Mouse (Mus musculus) forebrain, embryonic 14.5 days (tissue): ENCODE results near the gene Slc25a31. TPM values are rescaled to one million over a fixed set of nuclear protein-coding genes. Genes with fewer than 3 reads are reported as not detected.
A peak's percentile ranks its signal among the peaks of the same experiment; 100 is the strongest.

Experiments used
- ATAC-seq: fragments of 200-750 bp; cut with Nextera tagmentation; 2 replicates; pipeline ENCODE4 v1.8.0; 2017; ENCODE audit warnings: mild to moderate bottlenecking, moderate library complexity
- DNase-seq: peaks from one replicate; pipeline ENCODE4 v3.0.0-alpha.2; 2015; ENCODE audit warnings: low spot score
- H3K27ac ChIP-seq: fragments of 300-500 bp; sonication (generic); 2 replicates; pipeline ENCODE4 v1.5.1; 2014; ENCODE audit warnings: low read depth, mild to moderate bottlenecking, control low read depth, low read length, moderate library complexity
- H3K27me3 ChIP-seq: fragments of 300-500 bp; sonication (generic); replicated peaks from 2 replicates; pipeline ENCODE4 v1.6.1; 2014; ENCODE audit warnings: low read length, control low read depth, mixed read lengths; ENCODE audit not compliant: control insufficient read depth, insufficient read depth
- H3K36me3 ChIP-seq: fragments of 300-500 bp; sonication (generic); 2 replicates; pipeline ENCODE4 v1.6.1; 2014; ENCODE audit warnings: low read length, control low read depth; ENCODE audit not compliant: control insufficient read depth, insufficient read depth
- H3K4me1 ChIP-seq: fragments of 300-500 bp; sonication (generic); 2 replicates; pipeline ENCODE4 v1.6.1; 2014; ENCODE audit warnings: antibody characterized with exemption, low read length, control low read depth; ENCODE audit not compliant: control insufficient read depth, insufficient read depth
- H3K4me2 ChIP-seq: fragments of 300-500 bp; sonication (generic); 2 replicates; pipeline ENCODE4 v1.6.1; 2014; ENCODE audit warnings: mild to moderate bottlenecking, control low read depth, low read length
- H3K4me3 ChIP-seq: fragments of 300-500 bp; sonication (generic); 2 replicates; pipeline ENCODE4 v1.5.1; 2014; ENCODE audit warnings: low read depth, low read length, control low read depth
- H3K9ac ChIP-seq: fragments of 300-500 bp; sonication (generic); 2 replicates; pipeline ENCODE4 v1.6.1; 2014; ENCODE audit warnings: mild to moderate bottlenecking, low read length, control low read depth, moderate library complexity
- H3K9me3 ChIP-seq: fragments of 300-500 bp; sonication (generic); replicated peaks from 2 replicates; pipeline ENCODE4 v1.6.1; 2016; ENCODE audit warnings: low read length, control low read depth, mixed read lengths; ENCODE audit not compliant: control insufficient read depth
- WGBS: fragments of 180-500 bp; shearing (Covaris S2); extraction: QIAGEN DNeasy Blood & Tissue Kit; methylation state at CpG from one replicate; pipeline ENCODE4 v1.1.7; 2014; 5-methylcytosine and 5-hydroxymethylcytosine counted together
- polyA plus RNA-seq: library from polyadenylated mRNA; unstranded; fragments of >200 nt; fragmentation: Nextera tagmentation; extraction: Ambion mirVana; gene quantifications from 2 replicates; pipeline ENCODE4 v1.2.1, GENCODE M21; 2014

The Slc25a31 gene
- polyA plus RNA-seq, 1 experiment from 2014 or later: 0.25 TPM

GRCm38 (mm10) chr3:40694438-40694837, 14.2 kb upstream of the Slc25a31 start:
- Histone ChIP-seq H3K9ac (no peak overlapping the region), H3K27ac (no peak overlapping the region), H3K9me3 (no peaks in the 10 kb centered on the region), H3K4me3 (no peak overlapping the region), H3K27me3 (no peaks in the 10 kb centered on the region), H3K4me2 (no peak overlapping the region), H3K36me3 (peaks cover 8% of the 10 kb centered on the region; the same call in 1 of the 2 replicates), H3K4me1 (no peaks in the 10 kb centered on the region)
- 72% methylated on average over 2 of the region's 2 CpGs for WGBS
- ATAC-seq (no peak), DNase-seq (peak; percentile 32)

- peaks cover 12% of the 10 kb centered on the region; the same call in 1 of the 2 replicates for H3K36me3 ChIP-seq
- WGBS: 94% methylated on average over 2 of the region's 2 CpGs
- no peak overlapping the region for H3K27ac ChIP-seq
- no peak for DNase-seq
- H3K27me3 ChIP-seq: no peaks in the 10 kb centered on the region
- no peaks in the 10 kb centered on the region for H3K9me3 ChIP-seq
- H3K4me2 ChIP-seq: no peak overlapping the region
- no peak overlapping the region for H3K9ac ChIP-seq
- no peaks in the 10 kb centered on the region for H3K4me1 ChIP-seq
- no peak for ATAC-seq
- no peak overlapping the region for H3K4me3 ChIP-seq
Measured at GRCm38 (mm10) chr3:40695162-40695561, 13.5 kb upstream of the Slc25a31 start.

GRCm38 (mm10) chr3:40698834-40699233, 9.8 kb upstream of the Slc25a31 start:
- H3K27ac ChIP-seq: no peak overlapping the region
- no peak for DNase-seq
- no peak overlapping the region for H3K4me3 ChIP-seq
- WGBS: 85% methylated on average over 3 of the region's 3 CpGs
- H3K4me1 ChIP-seq: no peaks in the 10 kb centered on the region
- H3K9ac ChIP-seq: no peak overlapping the region
- no peaks in the 10 kb centered on the region for H3K9me3 ChIP-seq
- H3K36me3 ChIP-seq: 0 out of 2 replicates have a peak, but pooled peaks cover 12% of the 10 kb centered on the region
- H3K4me2 ChIP-seq: no peak overlapping the region
- no peak for ATAC-seq
- H3K27me3 ChIP-seq: no peaks in the 10 kb centered on the region

- Histone ChIP-seq H3K9ac (no peak overlapping the region), H3K4me2 (no peak overlapping the region), H3K4me3 (no peak overlapping the region), H3K4me1 (no peaks in the 10 kb centered on the region), H3K27ac (no peak overlapping the region), H3K27me3 (no peaks in the 10 kb centered on the region), H3K9me3 (no peaks in the 10 kb centered on the region), H3K36me3 (no peaks in the 10 kb centered on the region)
- no peak for ATAC-seq
- no peak for DNase-seq
- WGBS: 87% methylated on average over 5 of the region's 5 CpGs
Measured at GRCm38 (mm10) chr3:40704816-40705430, 3.7 kb upstream of the Slc25a31 start.

GRCm38 (mm10) chr3:40716056-40716455, 7.4 kb downstream of the Slc25a31 start:
- 48% methylated on average over 1 of the region's 1 CpGs for WGBS
- no peaks in the 10 kb centered on the region for H3K4me1 ChIP-seq
- no peak overlapping the region for H3K4me3 ChIP-seq
- H3K36me3 ChIP-seq: no peaks in the 10 kb centered on the region
- no peak overlapping the region for H3K27ac ChIP-seq
- no peaks in the 10 kb centered on the region for H3K27me3 ChIP-seq
- no peak for DNase-seq
- H3K9ac ChIP-seq: no peak overlapping the region
- ATAC-seq: no peak
- H3K9me3 ChIP-seq: no peaks in the 10 kb centered on the region
- H3K4me2 ChIP-seq: no peak overlapping the region

- 91% methylated on average over 3 of the region's 3 CpGs for WGBS
Measured at GRCm38 (mm10) chr3:40719022-40719421, 10.4 kb downstream of the Slc25a31 start.

GRCm38 (mm10) chr3:40738381-40738912, 29.8 kb downstream of the Slc25a31 start:
- WGBS: 89% methylated on average over 6 of the region's 6 CpGs
- H3K4me1 ChIP-seq: no peaks in the 10 kb centered on the region
- H3K27ac ChIP-seq: no peak overlapping the region
- H3K27me3 ChIP-seq: no peaks in the 10 kb centered on the region
- DNase-seq: no peak
- no peaks in the 10 kb centered on the region for H3K36me3 ChIP-seq
- no peak overlapping the region for H3K4me3 ChIP-seq
- no peak for ATAC-seq
- H3K4me2 ChIP-seq: no peak overlapping the region
- H3K9me3 ChIP-seq: no peaks in the 10 kb centered on the region
- no peak overlapping the region for H3K9ac ChIP-seq

More at GRCm38 (mm10) chr3:40719022-40719421, 10.4 kb downstream of the Slc25a31 start:
- no peaks in the 10 kb centered on the region for H3K9me3 ChIP-seq
- no peaks in the 10 kb centered on the region for H3K4me1 ChIP-seq
- no peak overlapping the region for H3K4me2 ChIP-seq
- DNase-seq (no peak), ATAC-seq (no peak)
- no peak overlapping the region for H3K9ac ChIP-seq
- H3K27me3 ChIP-seq: no peaks in the 10 kb centered on the region
- H3K4me3 ChIP-seq: no peak overlapping the region
- no peaks in the 10 kb centered on the region for H3K36me3 ChIP-seq
- H3K27ac ChIP-seq: no peak overlapping the region

GRCm38 (mm10) chr3:40744024-40744835, 35.6 kb downstream of the Slc25a31 start, which contains the start of gene Hspa4l:
Hspa4l (plus strand) TSS chr3:40744495.
- Histone ChIP-seq H3K36me3 (no peaks in the 10 kb centered on the region), H3K27ac (peak within 1 kb of the TSS; percentile 91), H3K27me3 (no peaks in the 10 kb centered on the region), H3K9me3 (no peaks in the 10 kb centered on the region), H3K9ac (peak within 1 kb of the TSS; percentile 91), H3K4me2 (peak within 1 kb of the TSS; percentile 80), H3K4me3 (peak within 1 kb of the TSS; percentile 77), H3K4me1 (peaks cover 16% of the 10 kb centered on the region)
- 14% methylated on average over 16 of the region's 16 CpGs for WGBS
- ATAC-seq: no peak
- DNase-seq: peak; percentile 16
